Mouse (Mus musculus) heart, embryonic 11.5 days (tissue): ENCODE measurements at regions not wholly inside any gene's neighbourhood (a gene's known extent, or its start where the extent isn't known, plus 50 kb on each side); places are given as distances from the start of the nearest gene placed in this dataset.

ENCODE experiments used
- ATAC-seq: fragments of 200-750 bp; cut with Nextera tagmentation; replicated peaks from 2 replicates; pipeline ENCODE4 v1.8.0; 2017; ENCODE audit warnings: moderate library complexity; ENCODE audit not compliant: insufficient number of reproducible peaks, low FRiP score, low TSS enrichment
- H3K27ac ChIP-seq: fragments of 300-500 bp; sonication (generic); 2 replicates; pipeline ENCODE4 v1.5.1; 2014; ENCODE audit warnings: mild to moderate bottlenecking, low read depth, low read length
- H3K27me3 ChIP-seq: fragments of 300-500 bp; sonication (generic); 2 replicates; pipeline ENCODE4 v1.6.1; 2014; ENCODE audit warnings: mild to moderate bottlenecking, low read length, mixed read lengths; ENCODE audit not compliant: control insufficient read depth, insufficient read depth
- H3K36me3 ChIP-seq: fragments of 300-500 bp; sonication (generic); 2 replicates; pipeline ENCODE4 v1.6.1; 2014; ENCODE audit warnings: mild to moderate bottlenecking, low read length, moderate library complexity, mixed read lengths; ENCODE audit not compliant: control insufficient read depth, insufficient read depth
- H3K4me1 ChIP-seq: fragments of 300-500 bp; sonication (generic); 2 replicates; pipeline ENCODE4 v1.6.1; 2014; ENCODE audit warnings: low read length; ENCODE audit not compliant: control insufficient read depth, insufficient read depth
- H3K4me2 ChIP-seq: fragments of 300-500 bp; sonication (generic); 2 replicates; pipeline ENCODE4 v1.6.1; 2014; ENCODE audit warnings: mild to moderate bottlenecking, moderate library complexity
- H3K4me3 ChIP-seq: fragments of 300-500 bp; sonication (generic); 2 replicates; pipeline ENCODE4 v1.5.1; 2014; ENCODE audit warnings: low read depth, low read length
- H3K9ac ChIP-seq: fragments of 300-500 bp; sonication (generic); 2 replicates; pipeline ENCODE4 v1.6.1; 2014; ENCODE audit warnings: mild to moderate bottlenecking, low read depth, low read length, moderate library complexity
- H3K9me3 ChIP-seq: fragments of 300-500 bp; sonication (generic); replicated peaks from 2 replicates; pipeline ENCODE4 v1.6.1; 2016; ENCODE audit warnings: low read length; ENCODE audit not compliant: control insufficient read depth
- WGBS: fragments of 180-500 bp; shearing (Covaris S2); extraction: QIAGEN DNeasy Blood & Tissue Kit; methylation state at CpG from one replicate; pipeline ENCODE4 v1.1.7; 2014; ENCODE audit not compliant: insufficient replicate concordance; 5-methylcytosine and 5-hydroxymethylcytosine counted together

DNA sequence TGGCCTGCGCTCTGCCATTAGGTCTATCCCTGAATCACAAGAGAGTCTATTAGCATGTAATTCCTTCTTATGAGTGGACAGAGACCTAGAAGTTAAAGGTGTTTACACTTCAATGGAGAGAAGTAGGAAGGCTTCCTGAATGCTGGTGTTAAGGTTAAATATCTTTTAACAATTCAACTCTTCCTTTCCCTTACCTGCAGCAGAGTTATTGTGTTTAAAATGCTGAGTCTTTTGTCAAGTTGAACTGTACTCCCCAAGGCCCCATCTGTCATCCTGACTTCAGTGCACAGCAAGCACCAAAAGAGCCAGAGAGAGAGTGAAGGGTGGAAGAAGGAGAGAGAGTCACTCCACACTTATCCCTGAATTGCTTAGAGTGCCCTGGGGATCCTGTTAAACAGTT is 451.6 kb downstream of the Psat1 start:
- Histone ChIP-seq H3K27me3 (no peaks in the 10 kb centered on the region), H3K9ac (no peak overlapping the region), H3K4me2 (no peak overlapping the region), H3K4me1 (no peaks in the 10 kb centered on the region), H3K36me3 (no peaks in the 10 kb centered on the region), H3K9me3 (no peaks in the 10 kb centered on the region), H3K4me3 (no peak overlapping the region), H3K27ac (no peak overlapping the region)
- no peak for ATAC-seq
- WGBS = 71% methylated on average over 1 of the region's 1 CpGs

DNA sequence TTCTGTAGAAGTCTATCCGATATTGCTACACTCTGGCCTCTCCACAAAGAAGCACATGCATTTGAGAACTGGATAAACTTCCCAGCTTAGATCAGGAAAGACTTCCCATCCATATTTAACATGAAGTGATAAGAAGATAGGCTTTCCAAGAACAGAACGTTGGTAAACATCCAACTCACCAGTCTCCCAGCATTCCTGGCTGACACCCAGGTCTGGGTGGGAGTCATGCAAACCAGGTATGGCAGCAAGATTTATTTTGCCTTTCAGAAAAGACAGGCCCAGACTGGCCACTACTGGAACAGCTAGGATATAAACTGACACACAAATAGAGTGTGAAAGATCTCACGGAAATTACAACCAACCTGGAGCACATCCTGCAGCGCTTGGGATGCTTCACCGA is 459.6 kb downstream of the Psat1 start:
- H3K4me3 ChIP-seq = no peak overlapping the region
- no peak overlapping the region for H3K9ac ChIP-seq
- WGBS = 80% methylated on average over 5 of the region's 5 CpGs
- H3K4me1 ChIP-seq = no peaks in the 10 kb centered on the region
- no peak overlapping the region for H3K4me2 ChIP-seq
- no peak overlapping the region for H3K27ac ChIP-seq
- no peaks in the 10 kb centered on the region for H3K27me3 ChIP-seq
- no peak for ATAC-seq
- no peaks in the 10 kb centered on the region for H3K36me3 ChIP-seq
- H3K9me3 ChIP-seq = no peaks in the 10 kb centered on the region

DNA sequence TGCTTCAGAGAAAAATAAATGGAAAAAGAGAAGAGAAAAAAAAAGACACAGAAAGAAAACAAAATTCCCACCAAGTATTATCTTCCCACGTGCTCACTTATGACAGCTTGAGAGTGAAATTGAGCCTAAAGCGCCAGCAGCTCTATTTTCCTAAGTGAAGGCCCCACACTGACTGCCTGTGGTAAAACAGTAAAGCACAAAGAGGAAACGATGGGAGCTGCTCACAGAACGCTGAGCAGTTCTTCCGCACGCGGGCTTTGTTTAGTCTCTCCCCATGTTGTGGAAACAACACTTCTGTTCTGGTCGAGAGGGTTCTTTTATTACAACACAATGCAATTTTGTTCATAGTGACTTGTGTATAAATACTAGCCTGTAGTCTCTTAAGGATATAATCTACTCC is 465.5 kb downstream of the Psat1 start:
- Histone ChIP-seq H3K4me3 (no peak overlapping the region), H3K4me1 (no peaks in the 10 kb centered on the region), H3K4me2 (no peak overlapping the region), H3K27ac (no peak overlapping the region), H3K9me3 (no peaks in the 10 kb centered on the region), H3K27me3 (no peaks in the 10 kb centered on the region), H3K36me3 (no peaks in the 10 kb centered on the region), H3K9ac (no peak overlapping the region)
- no peak for ATAC-seq
- 64% methylated on average over 8 of the region's 8 CpGs for WGBS

DNA sequence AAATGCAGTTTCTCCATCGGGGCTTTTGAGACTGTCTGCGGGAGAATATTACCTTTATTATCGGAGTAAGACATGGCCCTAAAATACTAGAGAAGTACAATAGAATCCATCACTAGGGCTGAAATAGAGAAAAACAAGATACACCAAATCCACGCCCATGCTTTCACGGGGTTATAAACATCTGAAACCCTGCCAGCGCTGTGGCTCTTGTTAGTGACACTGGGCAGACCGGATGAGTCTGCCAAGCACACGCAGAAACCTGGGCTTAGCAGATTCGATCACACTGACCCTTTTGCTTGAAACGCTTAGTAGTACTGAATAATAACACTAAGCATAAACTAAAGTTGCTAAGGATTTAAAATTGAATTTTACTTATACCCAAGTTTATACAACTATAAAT is 477.6 kb downstream of the Psat1 start:
- 81% methylated on average over 10 of the region's 10 CpGs for WGBS
- no peaks in the 10 kb centered on the region for H3K36me3 ChIP-seq
- no peak overlapping the region for H3K4me3 ChIP-seq
- no peak overlapping the region for H3K27ac ChIP-seq
- no peaks in the 10 kb centered on the region for H3K9me3 ChIP-seq
- no peak for ATAC-seq
- H3K4me2 ChIP-seq = no peak overlapping the region
- no peaks in the 10 kb centered on the region for H3K4me1 ChIP-seq
- no peaks in the 10 kb centered on the region for H3K27me3 ChIP-seq
- no peak overlapping the region for H3K9ac ChIP-seq

DNA sequence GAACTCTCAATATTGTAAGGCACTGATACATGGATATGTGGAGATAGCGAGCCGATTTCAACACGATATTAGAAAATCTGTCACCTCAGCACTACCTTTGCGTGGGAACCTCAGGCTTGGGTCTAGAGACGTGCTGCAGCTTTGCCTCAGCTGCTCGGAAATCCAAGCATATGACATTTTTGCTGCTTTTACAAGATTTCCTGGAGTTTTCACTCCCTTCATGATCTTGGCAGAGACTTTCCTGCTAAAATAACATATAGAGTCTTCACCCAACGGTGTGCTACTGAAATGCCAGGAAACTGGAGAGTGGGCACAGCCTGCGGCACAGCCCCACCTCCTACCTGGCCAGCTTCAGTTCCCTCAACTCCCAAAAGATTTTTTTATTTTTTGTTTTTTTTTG is 480.4 kb downstream of the Psat1 start:
- H3K4me1 ChIP-seq = no peaks in the 10 kb centered on the region
- no peak overlapping the region for H3K9ac ChIP-seq
- H3K4me3 ChIP-seq = no peak overlapping the region
- no peaks in the 10 kb centered on the region for H3K27me3 ChIP-seq
- no peaks in the 10 kb centered on the region for H3K9me3 ChIP-seq
- WGBS = 82% methylated on average over 8 of the region's 8 CpGs
- H3K4me2 ChIP-seq = no peak overlapping the region
- ATAC-seq = no peak
- no peak overlapping the region for H3K27ac ChIP-seq
- H3K36me3 ChIP-seq = no peaks in the 10 kb centered on the region

DNA sequence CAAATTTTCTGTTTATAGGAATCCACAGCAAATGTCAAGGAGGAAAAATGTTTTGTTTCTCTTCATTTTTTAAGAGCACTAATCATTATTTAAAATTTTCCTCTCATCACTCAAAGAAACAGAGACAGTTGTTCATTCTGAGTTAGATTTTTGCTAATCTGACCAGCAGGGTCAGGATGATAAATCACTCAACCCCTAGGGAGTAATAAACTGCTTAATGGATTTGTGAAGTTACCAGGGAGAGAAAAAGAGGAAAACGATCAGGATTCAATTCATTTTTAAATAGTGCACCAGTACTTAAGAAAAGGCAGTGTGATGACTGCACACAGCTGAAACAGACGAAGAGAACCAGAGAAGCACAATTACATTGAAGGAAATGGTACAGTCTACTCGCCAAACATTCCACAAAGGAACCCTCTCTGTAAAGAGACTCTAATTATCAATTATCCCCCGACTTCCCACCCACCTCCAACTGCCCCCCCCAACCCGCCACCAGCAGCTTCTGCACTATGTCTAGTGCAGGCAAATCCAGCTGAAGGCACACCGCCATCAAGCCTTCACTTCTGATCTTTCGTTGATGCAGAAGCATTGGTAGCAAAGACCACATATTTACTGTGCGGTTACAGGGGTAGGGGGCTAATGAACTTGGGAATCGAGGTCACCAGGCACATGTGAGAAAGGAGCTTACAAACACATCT is 481.9 kb downstream of the Psat1 start:
- no peak overlapping the region for H3K4me2 ChIP-seq
- H3K36me3 ChIP-seq = no peaks in the 10 kb centered on the region
- no peak overlapping the region for H3K9ac ChIP-seq
- H3K9me3 ChIP-seq = no peaks in the 10 kb centered on the region
- no peak overlapping the region for H3K27ac ChIP-seq
- no peaks in the 10 kb centered on the region for H3K4me1 ChIP-seq
- H3K27me3 ChIP-seq = no peaks in the 10 kb centered on the region
- ATAC-seq = no peak
- WGBS = 50% methylated on average over 9 of the region's 9 CpGs
- no peak overlapping the region for H3K4me3 ChIP-seq

DNA sequence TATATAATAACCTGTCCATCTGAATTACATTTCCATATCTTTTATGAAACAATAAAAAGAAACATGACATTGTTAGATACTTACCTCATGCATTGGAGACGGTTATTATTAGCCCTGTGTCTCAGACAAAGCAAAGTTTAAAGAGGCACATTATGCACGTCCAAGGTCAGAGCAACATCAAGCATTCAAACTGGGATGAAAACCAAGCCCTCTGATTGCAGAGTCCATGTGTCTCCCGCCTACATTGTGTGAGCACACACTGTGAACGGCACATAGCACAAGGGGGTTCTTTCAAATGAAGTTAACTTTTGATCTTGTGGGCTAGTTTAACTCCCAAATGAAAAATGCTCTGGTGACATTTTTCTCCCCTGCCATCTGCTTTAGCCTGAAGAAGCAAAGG is 489.3 kb downstream of the Psat1 start:
- ATAC-seq = no peak
- Histone ChIP-seq H3K27ac (no peak overlapping the region), H3K27me3 (no peaks in the 10 kb centered on the region), H3K4me3 (no peak overlapping the region), H3K36me3 (no peaks in the 10 kb centered on the region), H3K4me1 (no peaks in the 10 kb centered on the region), H3K9me3 (no peaks in the 10 kb centered on the region), H3K9ac (no peak overlapping the region), H3K4me2 (no peak overlapping the region)
- WGBS = 64% methylated on average over 4 of the region's 4 CpGs

DNA sequence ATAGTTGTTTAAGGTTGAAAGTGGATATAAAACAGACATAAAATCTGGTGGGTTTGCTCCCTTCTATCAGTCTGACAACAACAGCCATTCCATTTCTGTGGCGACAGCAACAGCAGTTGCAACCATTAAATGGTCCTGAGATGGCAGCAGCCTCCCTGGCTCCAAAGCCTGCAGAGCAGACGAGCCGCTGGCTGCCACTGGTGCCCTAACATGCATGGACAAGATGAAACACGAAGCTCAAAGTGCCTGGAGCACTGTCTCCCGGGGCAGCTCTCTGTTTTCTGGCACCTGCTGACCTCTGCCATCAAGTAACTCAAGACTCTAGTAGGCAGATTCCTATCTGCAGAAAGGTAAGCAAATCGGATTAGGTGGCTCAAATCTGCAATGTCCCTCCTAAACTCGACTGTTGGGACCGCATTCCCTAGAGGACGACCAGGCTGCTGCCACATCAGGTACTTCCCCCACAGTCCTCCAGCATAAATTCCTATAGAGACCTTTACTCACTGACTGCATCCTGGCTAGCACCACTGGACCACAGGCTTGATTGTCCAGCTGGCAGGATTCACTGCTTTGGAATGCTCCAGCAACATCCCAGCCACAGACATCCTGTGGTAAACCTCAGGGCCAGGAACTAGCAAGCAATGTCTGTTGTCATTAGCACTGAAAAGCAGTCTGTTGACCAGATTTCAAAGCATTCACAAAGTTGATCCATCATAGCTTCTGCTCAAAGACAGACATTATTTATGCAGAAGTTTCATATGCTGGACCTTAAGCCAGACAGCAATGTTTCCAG is 490.0 kb downstream of the Psat1 start:
- ATAC-seq = no peak
- H3K9me3 ChIP-seq = no peaks in the 10 kb centered on the region
- no peaks in the 10 kb centered on the region for H3K36me3 ChIP-seq
- no peak overlapping the region for H3K27ac ChIP-seq
- no peaks in the 10 kb centered on the region for H3K4me1 ChIP-seq
- no peaks in the 10 kb centered on the region for H3K27me3 ChIP-seq
- H3K4me2 ChIP-seq = no peak overlapping the region
- no peak overlapping the region for H3K9ac ChIP-seq
- H3K4me3 ChIP-seq = no peak overlapping the region
- 51% methylated on average over 9 of the region's 9 CpGs for WGBS

DNA sequence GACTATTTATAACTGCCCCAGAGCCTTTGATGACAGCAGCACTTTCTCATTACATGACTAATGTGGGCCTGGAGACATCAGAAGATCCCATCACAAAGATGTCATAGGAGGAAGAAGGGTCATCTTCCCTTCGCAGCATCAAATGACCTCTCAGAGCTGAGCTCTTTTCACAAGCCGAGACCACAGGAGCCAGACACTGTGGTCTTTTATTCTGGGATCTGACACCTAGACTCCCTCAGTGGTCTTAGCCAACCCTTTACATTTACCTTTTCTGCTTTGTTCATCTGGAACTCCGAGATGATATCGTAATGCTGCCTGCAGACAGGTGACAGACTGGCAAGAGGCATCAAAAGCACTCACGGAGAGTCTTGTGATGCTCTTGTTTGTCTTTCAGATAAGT is 498.1 kb downstream of the Psat1 start:
- Histone ChIP-seq H3K9ac (no peak overlapping the region), H3K4me1 (no peaks in the 10 kb centered on the region), H3K4me2 (no peak overlapping the region), H3K4me3 (no peak overlapping the region), H3K9me3 (no peaks in the 10 kb centered on the region), H3K27me3 (no peaks in the 10 kb centered on the region), H3K36me3 (no peaks in the 10 kb centered on the region), H3K27ac (no peak overlapping the region)
- ATAC-seq = no peak
- WGBS = 31% methylated on average over 5 of the region's 5 CpGs
